Mouse (Mus musculus) ES-Bruce4 (cell line): ENCODE measurements around the gene Diaph3.

ENCODE experiments used
- CTCF ChIP-seq: IDR thresholded peaks from one replicate; pipeline ENCODE4 v1.8.1; 2011; ENCODE audit warnings: low read depth, low read length
- EP300 ChIP-seq: IDR thresholded peaks from 2 replicates; pipeline ENCODE4 v1.6.1; 2011; ENCODE audit warnings: low read depth, low read length; ENCODE audit not compliant: insufficient read depth
- POLR2A ChIP-seq: IDR thresholded peaks from one replicate; pipeline ENCODE4 v1.8.1; 2011; ENCODE audit warnings: low read length; ENCODE audit not compliant: insufficient read depth

GRCm38 (mm10) chr14:87087996-87088395, 53.0 kb downstream of the Diaph3 start:
- TF ChIP-seq POLR2A (no peak), CTCF (no peak), EP300 (no peak)
